Mouse (Mus musculus) midbrain, postnatal 0 days (tissue): ENCODE results near the gene Csnk1e. TPM values are rescaled to one million over a fixed set of nuclear protein-coding genes. Genes with fewer than 3 reads are reported as not detected.

Source experiments
- ATAC-seq: fragments of 200-750 bp; cut with Nextera tagmentation; 2 replicates; pipeline ENCODE4 v1.8.0; 2017; ENCODE audit warnings: moderate number of reproducible peaks, mild to moderate bottlenecking, moderate TSS enrichment, moderate library complexity; ENCODE audit not compliant: low FRiP score
- DNase-seq: peaks from one replicate; pipeline ENCODE4 v3.0.0-alpha.2; 2015; ENCODE audit warnings: low spot score
- H3K27ac ChIP-seq: fragments of 300-500 bp; sonication (generic); 2 replicates; pipeline ENCODE4 v1.5.1; 2014; ENCODE audit warnings: low read depth, mild to moderate bottlenecking, low read length, mixed read lengths
- H3K27me3 ChIP-seq: fragments of 300-500 bp; sonication (generic); 2 replicates; pipeline ENCODE4 v1.6.1; 2014; ENCODE audit warnings: low read length, control low read depth, mixed read lengths; ENCODE audit not compliant: insufficient read depth
- H3K36me3 ChIP-seq: fragments of 300-500 bp; sonication (generic); 2 replicates; pipeline ENCODE4 v1.6.1; 2014; ENCODE audit warnings: low read length, control low read depth, mixed read lengths; ENCODE audit not compliant: insufficient read depth
- H3K4me1 ChIP-seq: fragments of 300-500 bp; sonication (generic); 2 replicates; pipeline ENCODE4 v1.6.1; 2014; ENCODE audit warnings: mild to moderate bottlenecking, control low read depth, antibody characterized with exemption, low read length, mixed read lengths; ENCODE audit not compliant: insufficient read depth
- H3K4me2 ChIP-seq: fragments of 300-500 bp; sonication (generic); 2 replicates; pipeline ENCODE4 v1.6.1; 2014; ENCODE audit warnings: low read depth, mild to moderate bottlenecking, low read length, mixed read lengths; ENCODE audit not compliant: poor library complexity, severe bottlenecking
- H3K4me3 ChIP-seq: fragments of 300-500 bp; sonication (generic); 2 replicates; pipeline ENCODE4 v1.5.1; 2014; ENCODE audit warnings: low read depth, mild to moderate bottlenecking, low read length, moderate library complexity
- H3K9ac ChIP-seq: fragments of 300-500 bp; sonication (generic); replicated peaks from 2 replicates; pipeline ENCODE4 v1.6.1; 2014; ENCODE audit warnings: mild to moderate bottlenecking, low read length, moderate library complexity, mixed read lengths; ENCODE audit not compliant: poor library complexity, severe bottlenecking
- H3K9me3 ChIP-seq: fragments of 300-500 bp; sonication (generic); 2 replicates; pipeline ENCODE4 v1.6.1; 2016; ENCODE audit warnings: low read length, control low read depth
- CTCF ChIP-seq: IDR thresholded peaks from 2 replicates; pipeline ENCODE4 v1.5.1; 2016; ENCODE audit warnings: antibody characterized with exemption, mild to moderate bottlenecking
- WGBS: fragments of 180-500 bp; shearing (Covaris S2); extraction: QIAGEN DNeasy Blood & Tissue Kit; methylation state at CpG from one replicate; pipeline ENCODE4 v1.1.7; 2014; 5-methylcytosine and 5-hydroxymethylcytosine counted together
- microRNA counts: library from miRNA; unstranded; fragments of <30 nt; microRNA quantifications from one replicate; lab custom pipeline; 2015
- microRNA-seq: library from miRNA; unstranded; fragments of <30 nt; microRNA quantifications from one replicate; pipeline ENCODE4, GENCODE M21; 2016; ENCODE audit warnings: borderline number of aligned reads
- polyA plus RNA-seq: library from polyadenylated mRNA; unstranded; fragments of >200 nt; fragmentation: Nextera tagmentation; extraction: Ambion mirVana; gene quantifications from 2 replicates; pipeline ENCODE4 v1.2.1, GENCODE M21; 2015
- total RNA-seq: library from RNA; depleted of rRNA; stranded (reverse); fragments of >200 nt; gene quantifications from 2 replicates; pipeline ENCODE4 v1.2.3, GENCODE M21; 2014; rRNA removed

The Csnk1e gene
- total and polyA plus RNA-seq, 2 experiments from 2014 or later = 195 to 378 TPM

GRCm38 (mm10) chr15:79374760-79375159 is 80.6 kb downstream of the Csnk1e start:
- no peak overlapping the region for H3K4me3 ChIP-seq
- H3K4me1 ChIP-seq = no peaks in the 10 kb centered on the region
- H3K9me3 ChIP-seq = no peaks in the 10 kb centered on the region
- no peak for TF ChIP-seq CTCF
- ATAC-seq (no peak), DNase-seq (no peak)
- no peaks in the 10 kb centered on the region for H3K27me3 ChIP-seq
- peaks cover 36% of the 10 kb centered on the region for H3K36me3 ChIP-seq
- H3K4me2 ChIP-seq = no peak overlapping the region
- H3K9ac ChIP-seq = no peak overlapping the region
- 52% methylated on average over 3 of the region's 3 CpGs for WGBS
- H3K27ac ChIP-seq = no peak overlapping the region

GRCm38 (mm10) chr15:79370281-79370843 is 85.0 kb downstream of the Csnk1e start:
- 63% methylated on average over 7 of the region's 7 CpGs for WGBS
- no peak for ATAC-seq
- Histone ChIP-seq H3K9ac (no peak overlapping the region), H3K4me2 (no peak overlapping the region), H3K9me3 (no peaks in the 10 kb centered on the region), H3K27me3 (no peaks in the 10 kb centered on the region), H3K36me3 (peaks cover 52% of the 10 kb centered on the region), H3K4me1 (no peaks in the 10 kb centered on the region), H3K4me3 (no peak overlapping the region), H3K27ac (no peak overlapping the region)
- no peak for DNase-seq
- no peak for TF ChIP-seq CTCF

GRCm38 (mm10) chr15:79369452-79370280 is 85.7 kb downstream of the Csnk1e start:
- ATAC-seq (no peak), DNase-seq (no peak)
- H3K4me1 ChIP-seq = no peaks in the 10 kb centered on the region
- no peak for TF ChIP-seq CTCF
- no peaks in the 10 kb centered on the region for H3K27me3 ChIP-seq
- H3K36me3 ChIP-seq = peaks cover 57% of the 10 kb centered on the region
- H3K9ac ChIP-seq = no peak overlapping the region
- no peak overlapping the region for H3K4me2 ChIP-seq
- H3K27ac ChIP-seq = no peak overlapping the region
- H3K9me3 ChIP-seq = no peaks in the 10 kb centered on the region
- WGBS = 68% methylated on average over 15 of the region's 15 CpGs
- no peak overlapping the region for H3K4me3 ChIP-seq

- ATAC-seq (no peak), DNase-seq (no peak)
- H3K9me3 ChIP-seq = no peaks in the 10 kb centered on the region
- no peak overlapping the region for H3K4me3 ChIP-seq
- H3K9ac ChIP-seq = no peak overlapping the region
- WGBS = 92% methylated on average over 8 of the region's 8 CpGs
- H3K36me3 ChIP-seq = peaks cover 57% of the 10 kb centered on the region
- no peak for TF ChIP-seq CTCF
- H3K4me2 ChIP-seq = no peak overlapping the region
- no peaks in the 10 kb centered on the region for H3K4me1 ChIP-seq
- H3K27me3 ChIP-seq = no peaks in the 10 kb centered on the region
- H3K27ac ChIP-seq = no peak overlapping the region
These were observed 86.4 kb downstream of the Csnk1e start for GRCm38 (mm10) chr15:79368861-79369440.

GRCm38 (mm10) chr15:79368313-79368811 is 87.0 kb downstream of the Csnk1e start:
- no peak for DNase-seq
- Histone ChIP-seq H3K27me3 (no peaks in the 10 kb centered on the region), H3K4me2 (no peak overlapping the region), H3K4me1 (no peaks in the 10 kb centered on the region), H3K27ac (no peak overlapping the region), H3K4me3 (no peak overlapping the region), H3K36me3 (peaks cover 62% of the 10 kb centered on the region), H3K9ac (no peak overlapping the region), H3K9me3 (no peaks in the 10 kb centered on the region)
- 76% methylated on average over 14 of the region's 14 CpGs for WGBS
- no peak for ATAC-seq
- TF ChIP-seq CTCF = no peak

MicroRNAs encoded within 50 kb of the gene (microRNA counts, 519-probe panel; counts per million panel counts)
- 528 counts per million, percentile 58 among the panel's probes with 10 or more counts for microRNA mmu-miR-1943 (lab: Ali Mortazavi, UCI)

Small RNAs within 50 kb of the gene (microRNA-seq; reads per million reads assigned to microRNA genes)
- gene Gm44302 (not detected), gene Mir1943 (3.0 reads per million)

Other genes with a start within 250 kb of the Csnk1e start
- 65.8 and 81.1 TPM in 2 replicates for gene Pick1, start 226.4 kb downstream of the Csnk1e start, total RNA-seq
- 78.1 and 84.2 TPM in 2 replicates for gene Pick1, start 226.4 kb downstream of the Csnk1e start, polyA plus RNA-seq
- 1.8 and 3.7 TPM in 2 replicates for gene Gm49486, start 226.2 kb downstream of the Csnk1e start, total RNA-seq
- gene Gm49486, start 226.2 kb downstream of the Csnk1e start, polyA plus RNA-seq = 1.1 and 2.0 TPM in 2 replicates
- 0.93 TPM in 1 of 2 replicates, not detected in the other for gene Slc16a8, start 200.8 kb downstream of the Csnk1e start, total RNA-seq
- 0.45 and 0.54 TPM in 2 replicates for gene Slc16a8, start 200.8 kb downstream of the Csnk1e start, polyA plus RNA-seq
- 3.0 and 3.1 TPM in 2 replicates for gene Baiap2l2, start 170.0 kb downstream of the Csnk1e start, total RNA-seq
- 8.0 and 8.5 TPM in 2 replicates for gene Baiap2l2, start 170.0 kb downstream of the Csnk1e start, polyA plus RNA-seq
- gene Pla2g6, start 127.2 kb downstream of the Csnk1e start, total RNA-seq = 26.8 and 35.3 TPM in 2 replicates
- 14.5 and 17.6 TPM in 2 replicates for gene Pla2g6, start 127.2 kb downstream of the Csnk1e start, polyA plus RNA-seq
- 4.0 and 5.4 TPM in 2 replicates for gene Maff, start 108.9 kb downstream of the Csnk1e start, total RNA-seq
- 0.93 and 1.2 TPM in 2 replicates for gene Maff, start 108.9 kb downstream of the Csnk1e start, polyA plus RNA-seq
- 54.9 and 75.7 TPM in 2 replicates for gene Tmem184b, start 52.0 kb downstream of the Csnk1e start, total RNA-seq
- 30.1 and 33.3 TPM in 2 replicates for gene Tmem184b, start 52.0 kb downstream of the Csnk1e start, polyA plus RNA-seq
- gene Kcnj4, start 49.7 kb upstream of the Csnk1e start, total RNA-seq = 1.7 and 2.2 TPM in 2 replicates
- 0.11 and 0.15 TPM in 2 replicates for gene Kcnj4, start 49.7 kb upstream of the Csnk1e start, polyA plus RNA-seq
- gene Kdelr3, start 60.8 kb upstream of the Csnk1e start, total RNA-seq = 6.0 and 7.3 TPM in 2 replicates
- 5.8 and 7.7 TPM in 2 replicates for gene Kdelr3, start 60.8 kb upstream of the Csnk1e start, polyA plus RNA-seq
- 302 and 436 TPM in 2 replicates for gene Ddx17, start 91.2 kb upstream of the Csnk1e start, total RNA-seq
- 30.0 and 35.1 TPM in 2 replicates for gene Ddx17, start 91.2 kb upstream of the Csnk1e start, polyA plus RNA-seq
- gene Dmc1, start 149.5 kb upstream of the Csnk1e start, total RNA-seq = 0.90 and 1.1 TPM in 2 replicates
- gene Dmc1, start 149.5 kb upstream of the Csnk1e start, polyA plus RNA-seq = 0.93 and 1.1 TPM in 2 replicates
- gene Fam227a, start 203.4 kb upstream of the Csnk1e start, total RNA-seq = 12.1 and 18.1 TPM in 2 replicates
- gene Fam227a, start 203.4 kb upstream of the Csnk1e start, polyA plus RNA-seq = 2.2 and 2.8 TPM in 2 replicates
- gene Cby1, start 203.6 kb upstream of the Csnk1e start, total RNA-seq = 56.9 and 72.5 TPM in 2 replicates
- 99.2 and 101 TPM in 2 replicates for gene Cby1, start 203.6 kb upstream of the Csnk1e start, polyA plus RNA-seq
- 161 and 180 TPM in 2 replicates for gene Tomm22, start 215.3 kb upstream of the Csnk1e start, total RNA-seq
- 229 and 230 TPM in 2 replicates for gene Tomm22, start 215.3 kb upstream of the Csnk1e start, polyA plus RNA-seq
- gene Josd1, start 232.4 kb upstream of the Csnk1e start, total RNA-seq = 58.7 and 59.6 TPM in 2 replicates
- gene Josd1, start 232.4 kb upstream of the Csnk1e start, polyA plus RNA-seq = 16.8 and 17.7 TPM in 2 replicates
- gene Gtpbp1, start 235.3 kb upstream of the Csnk1e start, total RNA-seq = 76.1 and 99.3 TPM in 2 replicates
- gene Gtpbp1, start 235.3 kb upstream of the Csnk1e start, polyA plus RNA-seq = 40.0 and 41.6 TPM in 2 replicates